Mouse (Mus musculus): ENCODE measurements around the gene Copz2.

The Copz2 gene

GRCm38 (mm10) chr11:96895886-96896285 is 46.2 kb downstream of the Copz2 start:
- in situ Hi-C loops (cut with MboI, MseI): loop anchor here in 1 of 2 experiments (10.0 kb wide), 1 partner anchor 559 kb away; no protein-coding TSS in a partner anchor

GRCm38 (mm10) chr11:96899449-96900306 is 50.0 kb downstream of the Copz2 start:
- in situ Hi-C loops (cut with MboI, MseI): loop anchor here in 1 of 2 experiments (10.0 kb wide), 1 partner anchor 555 kb away; no protein-coding TSS in a partner anchor

DNA sequence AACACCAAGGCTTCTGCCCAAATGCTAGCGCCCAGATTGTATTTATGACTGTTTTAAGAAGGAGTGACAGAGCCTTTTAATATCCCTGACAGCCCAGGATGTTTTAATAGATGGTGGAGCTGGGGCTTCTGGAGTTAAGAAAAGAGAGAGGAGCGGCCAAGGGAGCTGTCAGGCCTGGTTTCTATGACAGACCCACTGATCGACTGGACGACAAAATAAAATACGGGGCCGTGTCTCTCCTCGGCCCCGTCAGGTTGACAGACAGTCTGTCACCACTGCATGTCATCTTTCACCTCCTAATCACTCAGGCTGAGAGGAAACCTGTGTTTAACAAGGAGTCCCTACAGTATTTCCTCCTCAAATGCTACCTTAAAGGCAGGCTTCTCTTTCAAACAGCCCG is 51.7 kb downstream of the Copz2 start:
- in situ Hi-C loops (cut with MboI, MseI): no loop called here

DNA sequence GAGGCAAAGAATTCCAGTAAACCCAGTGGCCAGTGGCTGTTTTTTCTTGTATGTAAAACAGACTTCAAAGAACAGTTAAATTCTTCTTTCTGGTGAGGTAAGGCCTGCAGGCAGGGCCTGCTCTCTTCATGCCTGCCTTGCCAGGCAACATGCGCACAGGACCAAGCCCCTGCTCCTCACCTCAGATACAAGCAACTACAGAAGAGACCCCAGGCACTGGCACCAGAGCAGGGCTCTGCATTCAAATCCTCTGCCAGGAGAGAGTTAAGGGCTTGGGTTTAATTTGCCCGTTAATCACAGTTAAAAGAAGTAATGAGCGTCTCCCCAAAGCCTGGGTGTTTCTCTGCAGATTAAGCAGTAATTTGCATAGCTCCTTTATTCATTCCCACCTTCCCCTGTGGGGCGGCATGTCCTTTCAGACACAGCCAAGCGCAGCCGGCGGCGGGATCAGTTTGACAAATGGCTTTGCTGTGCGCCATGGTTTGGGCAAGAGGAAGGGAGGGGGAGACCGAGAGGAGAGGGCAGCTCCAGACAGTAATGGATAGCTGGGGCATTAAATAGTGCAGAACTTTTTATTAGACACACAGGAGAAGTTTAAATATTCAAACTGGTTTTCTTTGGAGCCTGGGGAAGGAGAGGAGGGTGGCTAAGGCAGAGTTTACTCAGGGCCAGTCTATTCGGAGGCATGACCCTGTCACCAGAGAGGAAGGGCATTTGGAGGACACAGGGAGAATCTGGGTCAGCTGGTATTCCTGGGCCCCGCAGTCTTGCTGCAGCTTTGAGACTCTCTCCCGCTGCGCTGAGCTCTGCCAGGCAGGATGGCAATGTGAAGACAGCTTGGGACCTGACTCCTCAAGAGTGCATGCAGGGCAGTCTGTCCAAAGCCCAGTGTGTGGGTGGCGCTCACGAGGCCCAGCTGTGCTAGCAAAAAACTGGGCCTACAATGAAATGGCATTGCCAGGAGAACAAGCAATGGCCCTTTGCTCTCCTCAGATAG is 53.3 kb downstream of the Copz2 start:
- in situ Hi-C loops (cut with MboI, MseI): no loop called here

DNA sequence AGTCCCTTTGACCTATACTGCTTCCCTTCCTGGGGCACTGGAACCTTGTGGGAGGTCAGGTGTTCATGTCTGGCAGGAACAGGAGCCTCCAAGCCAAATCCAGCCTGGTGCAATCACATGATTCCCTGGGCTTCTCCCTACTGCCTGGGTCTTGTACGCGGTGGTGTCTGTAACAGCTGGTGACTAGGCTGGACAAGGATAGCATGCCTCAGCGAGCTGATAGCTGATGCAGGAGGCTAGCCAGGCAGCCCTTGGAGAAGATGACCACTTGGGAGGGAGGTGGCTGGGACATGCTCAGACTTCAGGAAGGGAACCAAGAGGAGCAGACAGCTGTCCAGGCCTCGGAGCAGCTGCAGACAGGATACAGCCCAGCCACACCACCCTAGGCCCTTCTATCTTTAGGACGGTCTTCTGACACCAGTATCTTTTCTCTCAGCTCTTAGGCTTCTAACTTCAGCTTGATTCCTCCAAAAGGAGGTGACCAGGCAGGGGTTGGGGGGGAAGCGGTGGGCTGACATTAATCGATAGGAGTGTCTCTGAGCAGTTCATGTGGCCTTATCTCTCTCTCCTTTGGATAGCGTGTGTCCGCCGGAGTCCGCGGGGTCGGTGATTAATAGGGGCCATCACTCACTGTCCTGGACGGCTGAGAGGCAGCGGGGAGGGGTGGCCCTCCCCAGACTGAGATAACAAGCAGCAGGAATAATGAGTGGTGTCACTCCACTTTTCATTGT is 56.9 kb downstream of the Copz2 start:
- in situ Hi-C loops (cut with MboI, MseI): loop anchor here in 1 of 2 experiments (5.0 kb wide), 1 partner anchor 34 kb away; no protein-coding TSS in a partner anchor

- in situ Hi-C loops (cut with MboI, MseI): loop anchor here in 1 of 2 experiments (5.0 kb wide), 1 partner anchor 36 kb away; no protein-coding TSS in a partner anchor
Measured at GRCm38 (mm10) chr11:96908594-96908993, 58.9 kb downstream of the Copz2 start.

DNA sequence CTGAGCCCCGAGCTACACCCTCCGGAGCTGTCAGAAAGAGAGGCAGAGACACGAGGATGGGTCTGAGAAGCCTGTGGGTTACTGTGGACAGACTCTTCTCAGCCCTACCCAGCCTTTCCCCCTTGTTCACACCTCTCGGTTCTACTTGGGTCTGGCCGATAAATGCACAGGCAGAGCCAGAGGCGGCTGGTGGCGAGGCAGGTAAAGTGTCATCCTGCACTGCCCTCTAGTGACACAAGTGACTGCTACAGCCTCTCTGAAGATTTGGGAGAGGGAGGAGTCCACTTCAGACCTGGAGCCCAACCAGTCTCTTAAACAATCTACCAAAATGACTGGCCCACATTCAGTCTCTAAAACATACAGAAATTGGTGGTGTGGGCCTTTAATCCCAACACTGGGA is 60.3 kb downstream of the Copz2 start:
- in situ Hi-C loops (cut with MboI, MseI): loop anchor here in 1 of 2 experiments (5.0 kb wide), 1 partner anchor 38 kb away; no protein-coding TSS in a partner anchor
